Mouse (Mus musculus) heart, adult 2 months (tissue): ENCODE measurements at regions not wholly inside any gene's neighbourhood (a gene's known extent, or its start where the extent isn't known, plus 50 kb on each side); places are given as distances from the start of the nearest gene placed in this dataset.

Experiments
- CTCF ChIP-seq: fragments of 200-600 bp; IDR thresholded peaks from 2 replicates; pipeline ENCODE4 v1.8.1; 2022; ENCODE audit warnings: antibody characterized with exemption, mild to moderate bottlenecking, moderate library complexity
- POLR2A ChIP-seq: fragments of 200-500 bp; IDR thresholded peaks from 2 replicates; pipeline ENCODE4 v1.6.1; 2011; ENCODE audit warnings: mild to moderate bottlenecking, low read depth, low read length, control low read depth; ENCODE audit not compliant: insufficient read depth

GRCm38 (mm10) chr8:44261039-44261438 is 551.2 kb upstream of the Adam34 start:
- no peak for TF ChIP-seq CTCF
- TF ChIP-seq POLR2A, result no peak
